Mouse (Mus musculus) frontal cortex, postnatal 25 days (tissue): ENCODE measurements around the gene Rnaset2b.
"Not testable (repeated sequence)": the region's sequence is repeated elsewhere in the genome, so short reads cannot be mapped to it uniquely, and the experiment has no call there.

Experiments used
- DNase-seq, 2 experiments: peaks; one replicate each; pipeline ENCODE4 v3.0.0; 2022; ENCODE audit warnings: low spot score in 2 of 2

The Rnaset2b gene

GRCm38 (mm10) chr17:6970334-6970733 is at the start of gene Rnaset2b:
Gene Rnaset2b (plus strand): TSS chr17:6970634.
- not testable (repeated sequence) for DNase-seq

DNA sequence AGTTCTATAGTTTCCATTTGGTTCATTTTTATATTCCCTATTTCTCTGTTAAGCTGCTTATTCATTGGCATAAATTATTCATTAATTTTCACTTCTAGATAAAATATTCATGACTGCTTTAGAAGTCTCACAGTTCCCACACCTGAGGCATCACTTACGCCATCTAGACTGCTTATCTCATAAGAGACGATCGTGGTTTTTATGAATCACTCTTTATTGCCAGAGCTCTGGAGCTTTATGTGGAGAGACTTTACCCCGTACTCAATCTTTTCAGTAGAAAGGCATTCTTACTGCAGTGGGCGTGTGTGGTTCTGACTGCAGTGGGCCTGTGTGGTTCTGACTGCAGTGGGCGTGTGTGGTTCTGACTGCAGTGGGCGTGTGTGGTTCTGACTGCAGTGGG is 38.8 kb upstream of the Rnaset2b start:
- DNase-seq: not testable (repeated sequence)

DNA sequence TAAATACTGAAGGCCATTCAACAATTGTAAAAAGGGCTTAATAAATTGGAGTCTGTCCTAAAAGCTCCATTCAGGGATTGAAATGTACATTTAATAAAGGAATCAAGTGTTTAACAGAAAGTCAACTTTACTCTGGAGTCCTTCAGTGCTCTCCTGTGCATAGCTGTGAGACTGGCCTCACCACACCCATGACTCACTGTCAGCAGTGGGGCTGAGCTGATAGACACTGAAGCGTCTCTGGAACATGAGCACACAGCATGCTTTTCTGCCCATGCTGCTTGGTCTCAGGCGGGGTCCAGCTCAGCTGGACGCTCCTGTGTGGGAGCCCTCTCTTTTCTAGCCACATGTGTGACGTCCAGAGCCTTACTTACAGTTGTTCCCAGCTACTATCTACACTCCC is 27.9 kb upstream of the Rnaset2b start:
- not testable (repeated sequence) for DNase-seq

- not testable (repeated sequence) for DNase-seq
Observed at GRCm38 (mm10) chr17:6947637-6947983, 22.8 kb upstream of the Rnaset2b start.

DNA sequence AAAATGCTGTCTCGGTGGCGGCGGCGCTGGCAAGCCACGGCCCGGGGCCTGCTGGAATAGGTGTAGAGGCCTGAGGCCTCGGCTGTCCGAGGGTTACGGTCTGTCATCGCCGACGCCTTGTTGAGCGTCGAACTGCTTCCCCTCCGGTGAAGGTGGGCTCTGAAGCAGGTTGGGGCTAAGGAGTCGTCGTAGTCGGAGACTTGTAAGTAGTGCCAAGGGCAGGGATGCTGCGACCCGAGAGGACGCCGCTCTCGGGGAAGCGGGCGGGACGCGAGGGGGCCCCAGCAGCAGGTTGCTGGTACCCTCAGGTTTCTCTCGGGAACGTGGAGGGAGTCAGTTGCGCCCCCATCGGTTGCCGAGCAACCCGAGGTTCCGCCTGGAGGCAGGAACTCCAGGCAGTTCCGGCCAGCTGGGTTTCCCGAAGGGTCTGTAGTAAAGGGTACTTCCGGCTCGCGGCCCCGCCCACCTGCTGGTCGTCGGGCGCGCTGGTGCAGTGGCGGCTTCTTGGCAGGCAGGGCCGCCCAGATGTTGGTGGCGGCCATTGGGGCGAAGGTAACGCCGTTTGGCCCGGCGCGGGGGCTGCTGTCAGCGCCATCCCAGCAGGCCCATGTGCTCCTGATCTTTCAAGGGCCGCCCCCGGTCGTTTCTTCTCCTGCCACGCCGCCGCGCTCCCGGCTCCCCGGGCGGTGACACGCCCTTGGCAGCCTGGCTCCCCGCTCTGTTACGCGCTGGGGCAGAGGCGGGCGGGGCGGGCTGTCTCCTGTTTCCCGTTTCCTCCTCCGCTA is 22.3 kb upstream of the Rnaset2b start, which contains the start of gene Rsph3b:
Gene Rsph3b, minus strand, starts transcription at position 699 of the 785 bp plus-strand sequence.
- peak; percentile 67 to 68 for DNase-seq

GRCm38 (mm10) chr17:6948769-6949228 is 21.6 kb upstream of the Rnaset2b start:
- DNase-seq: not testable (repeated sequence)

DNA sequence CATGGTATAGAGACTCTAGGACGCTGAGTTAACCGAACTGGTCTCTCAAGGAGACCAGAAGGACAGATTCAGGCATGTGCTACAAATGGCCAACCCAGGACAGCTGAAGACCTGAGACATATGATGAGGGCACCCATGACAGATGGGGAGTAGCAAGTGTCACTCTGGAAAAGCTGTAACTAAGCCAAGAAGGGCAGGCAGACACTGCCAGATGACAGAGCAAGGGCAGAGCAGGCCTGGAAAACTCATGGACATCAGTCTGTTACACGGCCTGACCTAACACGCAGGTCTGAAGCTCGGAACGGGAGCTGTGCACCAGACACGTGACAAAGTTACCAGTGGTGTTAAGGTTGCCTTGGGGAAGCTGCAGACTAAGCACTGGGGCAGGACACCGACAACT is 11.6 kb upstream of the Rnaset2b start:
- not testable (repeated sequence) for DNase-seq

GRCm38 (mm10) chr17:6959543-6960259 is 10.7 kb upstream of the Rnaset2b start:
- not testable (repeated sequence) for DNase-seq

- not testable (repeated sequence) for DNase-seq
Observed at GRCm38 (mm10) chr17:6960349-6960748, 10.1 kb upstream of the Rnaset2b start.

- DNase-seq: peak; percentile 23 to 29
Observed at GRCm38 (mm10) chr17:6960776-6961175, 9.7 kb upstream of the Rnaset2b start, which contains the start of gene Tagap1. Gene Tagap1 (minus strand): TSS chr17:6961156.

DNA sequence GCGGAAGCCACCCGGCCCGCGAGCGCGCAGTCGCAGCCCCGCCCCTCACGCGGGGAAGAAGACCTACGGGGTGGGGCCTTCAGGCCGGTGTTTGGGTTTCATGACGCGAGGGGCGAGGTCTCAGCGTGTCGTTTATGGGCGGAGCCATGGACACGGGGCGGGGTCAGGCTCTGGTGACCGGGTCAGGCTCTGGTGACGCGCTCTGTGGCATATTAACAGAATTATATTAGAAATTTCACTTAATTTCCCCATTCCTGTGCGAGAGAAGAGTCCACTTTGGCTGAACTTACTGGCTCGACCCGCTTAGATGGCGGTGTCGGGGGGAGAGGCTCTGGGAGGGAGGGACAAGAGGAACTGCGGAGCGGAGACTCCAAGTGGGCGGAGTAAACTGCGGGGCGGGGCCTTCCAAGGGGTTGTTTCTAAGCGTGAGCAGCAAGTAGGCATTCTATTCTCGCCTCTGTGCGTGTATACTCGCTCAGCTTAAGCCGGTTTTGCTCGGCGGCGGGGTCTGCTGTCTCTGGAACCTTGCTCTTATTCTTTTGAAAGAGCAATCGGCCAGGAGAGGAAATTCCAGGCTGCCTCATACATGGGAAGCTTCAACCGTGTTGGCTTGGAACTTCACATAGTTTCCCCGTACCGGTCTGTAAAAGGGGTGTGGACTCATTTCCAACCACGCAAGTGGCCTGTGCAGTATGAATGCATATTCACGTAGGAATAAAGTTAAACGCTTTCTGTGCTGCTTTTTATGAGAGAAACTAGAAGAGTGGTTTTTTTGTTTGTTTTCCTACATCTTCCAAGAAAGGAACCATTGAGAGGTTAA is 9.0 kb upstream of the Rnaset2b start:
- peak; percentile 28 to 34 for DNase-seq

GRCm38 (mm10) chr17:6962339-6962738 is 8.1 kb upstream of the Rnaset2b start:
- not testable (repeated sequence) for DNase-seq

DNA sequence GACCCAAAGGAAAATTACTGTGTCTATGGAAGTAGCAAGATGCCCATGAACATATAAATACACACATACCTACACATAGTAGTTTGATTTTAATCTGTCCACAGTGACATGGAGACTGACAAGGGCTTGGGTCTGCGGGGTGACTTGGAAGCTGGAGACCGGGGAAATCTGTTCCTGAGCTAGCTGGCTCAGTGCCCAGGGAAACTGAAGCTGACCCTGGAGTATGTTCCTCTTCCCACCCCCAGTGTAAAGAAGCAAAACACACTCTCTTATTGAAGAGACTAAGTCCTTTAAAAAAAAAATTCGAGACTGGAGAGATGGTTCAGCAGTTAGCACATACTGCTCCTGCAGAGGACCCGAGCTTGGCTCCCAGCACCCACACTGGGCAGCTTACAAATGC is 7.5 kb upstream of the Rnaset2b start:
- DNase-seq: not testable (repeated sequence)

- DNase-seq: not testable (repeated sequence)
Observed at GRCm38 (mm10) chr17:6965364-6965763, 5.1 kb upstream of the Rnaset2b start.

- not testable (repeated sequence) for DNase-seq
Observed at GRCm38 (mm10) chr17:6967673-6968072, 2.8 kb upstream of the Rnaset2b start.

DNA sequence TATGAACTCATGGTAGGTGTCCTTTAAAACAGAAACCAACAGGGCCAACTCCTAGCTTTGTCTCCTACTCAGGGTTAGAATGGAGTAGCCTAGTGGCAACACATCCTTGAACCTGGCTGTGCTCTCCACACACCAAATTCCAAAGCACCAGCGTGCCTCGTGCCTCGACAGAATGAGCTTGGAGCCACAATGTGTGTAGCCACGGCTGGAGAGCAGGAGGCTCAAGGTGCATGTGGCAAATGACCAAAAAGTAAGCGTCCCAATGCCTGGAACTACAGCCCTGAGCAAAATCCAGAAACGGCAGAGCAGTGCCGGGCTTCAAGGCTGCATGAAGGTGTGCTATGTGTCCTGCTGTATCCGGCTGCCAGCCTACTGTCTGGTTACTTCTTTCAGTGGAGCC is 804 bp downstream of the Rnaset2b start:
- DNase-seq: not testable (repeated sequence)

DNA sequence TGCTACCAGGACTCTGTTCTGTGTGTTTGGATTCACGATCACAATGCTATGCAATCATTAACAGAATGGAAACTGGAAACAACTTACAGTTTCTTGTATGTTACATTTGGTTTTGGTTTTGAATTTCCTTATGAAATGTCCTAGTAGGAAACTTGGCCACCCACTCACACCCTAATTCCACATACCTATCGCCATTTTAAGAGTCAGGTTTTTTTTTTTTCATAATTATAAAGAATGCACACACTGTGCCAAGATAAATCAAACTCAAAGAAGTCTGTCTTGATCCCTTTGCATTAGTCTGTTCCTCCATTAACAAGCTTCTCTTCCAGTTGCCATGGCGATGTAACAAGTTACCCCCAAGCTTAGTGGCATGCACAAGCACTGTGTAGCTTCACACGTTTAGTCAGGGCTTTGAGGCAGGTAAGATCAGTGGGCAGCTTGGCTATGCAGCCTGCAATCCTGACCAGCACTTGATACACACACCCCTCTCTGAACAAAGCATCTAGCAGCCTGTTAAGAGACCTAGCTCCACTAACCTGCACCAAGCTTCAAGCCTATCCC is 2.5 kb downstream of the Rnaset2b start:
- not testable (repeated sequence) for DNase-seq

GRCm38 (mm10) chr17:6974985-6975384 is 4.6 kb downstream of the Rnaset2b start:
- DNase-seq: not testable (repeated sequence)

DNA sequence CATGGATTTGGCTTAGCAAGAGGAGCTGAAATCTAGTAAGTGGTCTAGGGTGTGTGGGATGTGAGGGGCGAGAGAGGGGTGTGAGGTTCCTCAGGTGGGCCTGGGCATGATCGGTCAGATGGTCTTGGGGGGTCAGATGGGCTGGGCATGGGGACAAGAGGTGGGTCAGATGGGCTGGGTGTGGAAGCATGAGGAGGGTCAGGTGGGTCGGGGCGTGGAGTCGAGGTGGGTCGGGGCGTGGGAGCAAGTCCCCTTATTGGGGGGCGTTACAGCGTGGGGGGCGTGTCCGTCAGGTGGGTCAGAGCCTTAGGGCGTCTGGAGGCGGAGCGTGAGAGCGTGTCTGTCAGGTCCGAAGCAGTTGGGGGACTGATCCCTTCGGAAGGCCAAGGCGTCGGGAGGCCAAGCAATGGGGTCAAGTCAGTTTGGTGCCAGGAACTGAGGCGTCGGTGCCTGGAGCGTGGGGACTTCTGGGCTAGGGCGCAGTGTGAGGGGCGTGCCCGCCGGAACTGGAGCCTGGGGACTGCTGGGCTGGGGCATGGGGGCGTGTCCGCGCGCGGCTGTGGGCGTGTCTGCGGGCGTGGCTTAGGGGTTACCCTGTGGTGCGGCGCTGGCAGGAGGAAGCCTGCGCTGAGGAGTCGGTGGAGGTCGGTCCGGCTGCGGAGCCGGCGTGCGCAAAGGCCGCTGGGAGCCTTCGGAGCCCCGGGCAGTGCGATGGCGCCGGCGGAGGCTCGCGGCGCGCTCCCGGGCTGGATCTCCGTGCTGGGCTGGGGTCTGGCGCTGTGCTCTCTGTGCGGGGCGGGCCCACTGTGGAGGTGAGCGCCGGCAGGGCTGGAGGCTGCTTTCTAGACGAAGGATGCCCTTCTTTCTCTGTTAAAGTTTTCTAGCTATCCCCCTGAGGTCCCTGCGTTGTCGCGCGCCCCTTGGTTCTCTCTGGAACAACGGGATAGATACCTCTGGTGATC is 8.1 kb downstream of the Rnaset2b start, which contains the start of gene Gm49721:
Gene Gm49721, plus strand, starts transcription at position 618 of the 962 bp plus-strand sequence.
- DNase-seq: peak; percentile 31 to 42

- not testable (repeated sequence) for DNase-seq
Observed at GRCm38 (mm10) chr17:6979380-6979779, 8.9 kb downstream of the Rnaset2b start.
